Mouse (Mus musculus) liver, postnatal 0 days (tissue): ENCODE results near the gene Ppp2r5d. TPM values are rescaled to one million over a fixed set of nuclear protein-coding genes. Genes with fewer than 3 reads are reported as not detected.

ENCODE experiments used
- ATAC-seq: fragments of 200-750 bp; cut with Nextera tagmentation; 2 replicates; pipeline ENCODE4 v1.8.0; 2017; ENCODE audit warnings: mild to moderate bottlenecking, moderate library complexity
- DNase-seq: peaks from one replicate; pipeline ENCODE4 v3.0.0-alpha.2; 2016
- H3K27ac ChIP-seq: fragments of 300-500 bp; sonication (generic); 2 replicates; pipeline ENCODE4 v1.5.1; 2014; ENCODE audit warnings: antibody characterized with exemption, moderate library complexity, mild to moderate bottlenecking, low read depth
- H3K27me3 ChIP-seq: fragments of 300-500 bp; sonication (generic); 2 replicates; pipeline ENCODE4 v1.6.1; 2014; ENCODE audit warnings: low read length, control low read depth, mixed read lengths; ENCODE audit not compliant: insufficient read depth
- H3K36me3 ChIP-seq: fragments of 300-500 bp; sonication (generic); replicated peaks from 2 replicates; pipeline ENCODE4 v1.6.1; 2014; ENCODE audit warnings: mild to moderate bottlenecking, control low read depth, low read length, moderate library complexity, mixed read lengths; ENCODE audit not compliant: insufficient read depth
- H3K4me1 ChIP-seq: fragments of 300-500 bp; sonication (generic); 2 replicates; pipeline ENCODE4 v1.6.1; 2014; ENCODE audit warnings: antibody characterized with exemption, mild to moderate bottlenecking, control low read depth; ENCODE audit not compliant: insufficient read depth
- H3K4me2 ChIP-seq: fragments of 300-500 bp; sonication (generic); 2 replicates; pipeline ENCODE4 v1.6.1; 2014; ENCODE audit warnings: low read depth, mild to moderate bottlenecking, low read length, moderate library complexity, mixed read lengths
- H3K4me3 ChIP-seq: fragments of 300-500 bp; sonication (generic); 2 replicates; pipeline ENCODE4 v1.5.1; 2014; ENCODE audit warnings: low read depth, low read length
- H3K9ac ChIP-seq: fragments of 300-500 bp; sonication (generic); replicated peaks from 2 replicates; pipeline ENCODE4 v1.6.1; 2014; ENCODE audit warnings: mild to moderate bottlenecking, moderate library complexity
- H3K9me3 ChIP-seq: fragments of 300-500 bp; sonication (generic); 2 replicates; pipeline ENCODE4 v1.6.1; 2016; ENCODE audit warnings: mild to moderate bottlenecking, control low read depth, low read length, mixed read lengths
- CTCF ChIP-seq: sonication (generic); IDR thresholded peaks from 2 replicates; pipeline ENCODE4 v1.5.1; 2016; ENCODE audit warnings: antibody characterized with exemption, low read depth
- EP300 ChIP-seq: IDR thresholded peaks from 2 replicates; pipeline ENCODE4 v1.6.1; 2016; ENCODE audit warnings: antibody characterized with exemption, low read depth, mild to moderate bottlenecking
- WGBS: fragments of 180-500 bp; shearing (Covaris S2); extraction: QIAGEN DNeasy Blood & Tissue Kit; methylation state at CpG from one replicate; pipeline ENCODE4 v1.1.7; 2014; ENCODE audit not compliant: insufficient replicate concordance; 5-methylcytosine and 5-hydroxymethylcytosine counted together
- polyA plus RNA-seq: library from polyadenylated mRNA; unstranded; fragments of >200 nt; fragmentation: Nextera tagmentation; extraction: Ambion mirVana; gene quantifications from 2 replicates; pipeline ENCODE4 v1.2.1, GENCODE M21; 2015

The Ppp2r5d gene
- polyA plus RNA-seq, 1 experiment from 2014 or later = 12.5 TPM

GRCm38 (mm10) chr17:46669911-46670310 lies 35.0 kb downstream of the Ppp2r5d start:
- Histone ChIP-seq H3K9me3 (no peaks in the 10 kb centered on the region), H3K36me3 (peaks cover 25% of the 10 kb centered on the region), H3K9ac (no peak overlapping the region), H3K4me2 (no peak overlapping the region), H3K4me1 (peaks cover 10% of the 10 kb centered on the region), H3K27ac (no peak overlapping the region), H3K27me3 (no peaks in the 10 kb centered on the region), H3K4me3 (no peak overlapping the region)
- WGBS = 94% methylated on average over 10 of the region's 10 CpGs
- TF ChIP-seq EP300 = no peak
- TF ChIP-seq CTCF = no peak
- DNase-seq (no peak), ATAC-seq (no peak)

- ATAC-seq (no peak), DNase-seq (no peak)
- no peak for TF ChIP-seq CTCF
- TF ChIP-seq EP300 = no peak
- Histone ChIP-seq H3K27ac (no peak overlapping the region), H3K36me3 (peaks cover 40% of the 10 kb centered on the region), H3K4me2 (no peak overlapping the region), H3K27me3 (no peaks in the 10 kb centered on the region), H3K9ac (no peak overlapping the region), H3K4me3 (no peak overlapping the region), H3K4me1 (no peaks in the 10 kb centered on the region), H3K9me3 (no peaks in the 10 kb centered on the region)
- WGBS = 94% methylated on average over 16 of the region's 16 CpGs
These were observed 37.2 kb downstream of the Ppp2r5d start for GRCm38 (mm10) chr17:46667712-46668111.

DNA sequence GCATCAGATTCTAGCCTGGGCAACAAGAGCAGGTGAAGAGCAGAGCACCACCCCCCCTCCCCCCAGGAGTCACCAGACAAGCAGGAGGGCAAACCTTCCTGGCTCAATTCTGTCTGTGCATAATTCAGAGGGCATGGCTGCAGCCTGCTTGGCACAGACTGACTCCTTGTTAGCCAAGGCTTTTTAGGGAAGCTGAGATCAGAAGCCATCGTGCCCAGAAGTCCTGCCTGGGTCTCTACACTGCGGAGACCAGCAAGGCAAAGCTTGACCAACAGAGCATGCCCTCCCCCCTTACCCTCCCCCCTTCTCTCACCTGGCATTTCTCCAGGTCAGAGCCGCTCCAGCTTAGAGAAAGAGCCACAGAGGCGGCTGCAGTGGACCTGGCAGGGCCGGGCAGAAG lies 42.2 kb downstream of the Ppp2r5d start:
- Histone ChIP-seq H3K4me2 (no peak overlapping the region), H3K27ac (no peak overlapping the region), H3K4me3 (no peak overlapping the region), H3K27me3 (no peaks in the 10 kb centered on the region), H3K9me3 (no peaks in the 10 kb centered on the region), H3K4me1 (no peaks in the 10 kb centered on the region), H3K36me3 (peaks cover 42% of the 10 kb centered on the region), H3K9ac (no peak overlapping the region)
- TF ChIP-seq EP300 (no peak), CTCF (no peak)
- no peak for ATAC-seq
- 85% methylated on average over 5 of the region's 5 CpGs for WGBS
- no peak for DNase-seq

DNA sequence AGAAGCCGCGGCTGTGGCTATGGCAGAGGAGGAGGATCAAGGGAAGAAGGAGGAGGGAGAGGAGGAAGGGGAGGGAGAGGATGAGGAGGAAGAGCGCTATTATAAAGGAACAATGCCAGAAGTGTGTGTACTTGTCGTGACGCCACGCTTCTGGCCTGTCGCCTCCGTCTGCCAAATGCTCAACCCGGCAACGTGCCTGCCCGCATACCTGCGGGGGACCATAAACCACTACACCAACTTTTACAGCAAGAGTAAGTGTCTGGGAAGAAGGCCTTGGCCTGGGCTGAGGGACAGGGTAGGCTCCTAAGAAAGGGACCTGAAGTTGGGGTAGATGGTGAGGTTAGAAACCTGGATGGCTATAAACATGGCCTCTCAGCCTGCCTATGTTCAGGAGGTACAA lies 42.9 kb downstream of the Ppp2r5d start:
- Histone ChIP-seq H3K9ac (no peak overlapping the region), H3K4me1 (no peaks in the 10 kb centered on the region), H3K4me2 (no peak overlapping the region), H3K4me3 (no peak overlapping the region), H3K27ac (no peak overlapping the region), H3K9me3 (no peaks in the 10 kb centered on the region), H3K27me3 (no peaks in the 10 kb centered on the region), H3K36me3 (peaks cover 42% of the 10 kb centered on the region)
- DNase-seq (no peak), ATAC-seq (no peak)
- TF ChIP-seq CTCF (no peak), EP300 (no peak)
- WGBS = 86% methylated on average over 12 of the region's 12 CpGs

DNA sequence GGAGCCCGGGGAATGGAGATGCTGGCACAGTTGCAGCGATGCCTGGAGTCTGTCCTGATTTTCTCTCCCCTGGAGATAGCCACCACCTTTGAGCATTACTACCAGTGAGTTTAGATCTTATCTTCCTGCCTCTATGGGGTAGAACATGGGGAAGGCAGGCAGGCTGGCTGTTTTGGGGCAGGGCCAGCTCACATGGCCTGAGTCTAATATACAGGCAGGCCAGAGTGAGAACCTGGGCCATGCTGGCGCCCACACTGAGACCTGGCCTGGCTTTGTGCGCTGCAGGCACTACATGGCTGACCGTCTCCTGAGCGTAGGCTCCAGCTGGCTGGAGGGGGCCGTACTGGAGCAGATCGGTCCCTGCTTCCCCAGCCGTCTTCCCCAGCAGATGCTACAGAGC lies 43.6 kb downstream of the Ppp2r5d start:
- no peak overlapping the region for H3K27ac ChIP-seq
- no peak for TF ChIP-seq EP300
- no peak for TF ChIP-seq CTCF
- H3K27me3 ChIP-seq = no peaks in the 10 kb centered on the region
- H3K9me3 ChIP-seq = no peaks in the 10 kb centered on the region
- H3K4me2 ChIP-seq = no peak overlapping the region
- no peak overlapping the region for H3K4me3 ChIP-seq
- ATAC-seq = no peak
- H3K4me1 ChIP-seq = no peaks in the 10 kb centered on the region
- H3K36me3 ChIP-seq = peaks cover 42% of the 10 kb centered on the region
- H3K9ac ChIP-seq = no peak overlapping the region
- DNase-seq = no peak
- WGBS = 82% methylated on average over 9 of the region's 9 CpGs

- H3K4me2 ChIP-seq = no peak overlapping the region
- ATAC-seq = no peak
- H3K4me1 ChIP-seq = peaks cover 7% of the 10 kb centered on the region
- no peaks in the 10 kb centered on the region for H3K27me3 ChIP-seq
- H3K9ac ChIP-seq = no peak overlapping the region
- no peaks in the 10 kb centered on the region for H3K9me3 ChIP-seq
- peaks cover 23% of the 10 kb centered on the region for H3K36me3 ChIP-seq
- H3K27ac ChIP-seq = no peak overlapping the region
- DNase-seq = no peak
- TF ChIP-seq CTCF = no peak
- no peak for TF ChIP-seq EP300
- no peak overlapping the region for H3K4me3 ChIP-seq
- 72% methylated on average over 6 of the region's 6 CpGs for WGBS
These were observed 48.9 kb downstream of the Ppp2r5d start for GRCm38 (mm10) chr17:46656054-46656453.
